Mouse (Mus musculus) kidney, embryonic 14.5 days (tissue): ENCODE measurements around the gene Noxo1. TPM values are rescaled to one million over a fixed set of nuclear protein-coding genes. Genes with fewer than 3 reads are reported as not detected.

Experiments used
- ATAC-seq: fragments of 200-750 bp; cut with Nextera tagmentation; 2 replicates; pipeline ENCODE4 v1.8.0; 2017; ENCODE audit warnings: moderate number of reproducible peaks, mild to moderate bottlenecking, moderate TSS enrichment, moderate library complexity; ENCODE audit not compliant: low FRiP score, low TSS enrichment
- H3K27ac ChIP-seq: fragments of 300-500 bp; sonication (generic); 2 replicates; pipeline ENCODE4 v1.5.1; 2014; ENCODE audit warnings: low read depth, mild to moderate bottlenecking, low read length, moderate library complexity, mixed read lengths
- H3K27me3 ChIP-seq: fragments of 300-500 bp; sonication (generic); 2 replicates; pipeline ENCODE4 v1.6.1; 2014; ENCODE audit warnings: mild to moderate bottlenecking, low read length; ENCODE audit not compliant: control insufficient read depth, insufficient read depth
- H3K36me3 ChIP-seq: fragments of 300-500 bp; sonication (generic); 2 replicates; pipeline ENCODE4 v1.6.1; 2014; ENCODE audit warnings: low read length, mixed read lengths; ENCODE audit not compliant: control insufficient read depth, insufficient read depth
- H3K4me1 ChIP-seq: fragments of 300-500 bp; sonication (generic); 2 replicates; pipeline ENCODE4 v1.6.1; 2014; ENCODE audit warnings: low read length, mixed read lengths; ENCODE audit not compliant: control insufficient read depth, insufficient read depth
- H3K4me2 ChIP-seq: fragments of 300-500 bp; sonication (generic); replicated peaks from 2 replicates; pipeline ENCODE4 v1.6.1; 2014; ENCODE audit warnings: low read depth, mild to moderate bottlenecking, low read length
- H3K4me3 ChIP-seq: fragments of 300-500 bp; sonication (generic); 2 replicates; pipeline ENCODE4 v1.5.1; 2014; ENCODE audit warnings: mild to moderate bottlenecking, low read length
- H3K9ac ChIP-seq: fragments of 300-500 bp; sonication (generic); 2 replicates; pipeline ENCODE4 v1.6.1; 2014; ENCODE audit warnings: low read depth, mild to moderate bottlenecking, low read length, moderate library complexity
- H3K9me3 ChIP-seq: fragments of 300-500 bp; sonication (generic); 2 replicates; pipeline ENCODE4 v1.6.1; 2016; ENCODE audit warnings: low read length; ENCODE audit not compliant: control insufficient read depth
- WGBS: fragments of 180-500 bp; shearing (Covaris S2); extraction: QIAGEN DNeasy Blood & Tissue Kit; methylation state at CpG from one replicate; pipeline ENCODE4 v1.1.7; 2014; 5-methylcytosine and 5-hydroxymethylcytosine counted together
- polyA plus RNA-seq: library from polyadenylated mRNA; unstranded; fragments of >200 nt; fragmentation: Nextera tagmentation; extraction: Ambion mirVana; gene quantifications from 2 replicates; pipeline ENCODE4 v1.2.1, GENCODE M21; 2014

The Noxo1 gene
- polyA plus RNA-seq, 1 experiment from 2014 or later, result 3.5 TPM

GRCm38 (mm10) chr17:24671346-24671745 lies 24.7 kb upstream of the Noxo1 start:
- peaks cover 26% of the 10 kb centered on the region for H3K4me1 ChIP-seq
- WGBS, result 69% methylated on average over 5 of the region's 5 CpGs
- H3K4me3 ChIP-seq, result no peak overlapping the region
- no peak for ATAC-seq
- H3K36me3 ChIP-seq, result no peaks in the 10 kb centered on the region; the same call in 1 of the 2 replicates
- no peak overlapping the region for H3K27ac ChIP-seq
- peak overlapping the region; percentile 97; the same call in 1 of the 2 replicates for H3K9ac ChIP-seq
- H3K27me3 ChIP-seq, result no peaks in the 10 kb centered on the region
- peak overlapping the region; percentile 87 for H3K4me2 ChIP-seq
- no peaks in the 10 kb centered on the region for H3K9me3 ChIP-seq

GRCm38 (mm10) chr17:24672141-24672540 lies 23.9 kb upstream of the Noxo1 start:
- no peaks in the 10 kb centered on the region for H3K27me3 ChIP-seq
- WGBS, result 18% methylated on average over 5 of the region's 5 CpGs
- no peak overlapping the region for H3K4me3 ChIP-seq
- no peak for ATAC-seq
- H3K4me2 ChIP-seq, result no peak overlapping the region; the same call in 1 of the 2 replicates
- H3K27ac ChIP-seq, result no peak overlapping the region
- no peaks in the 10 kb centered on the region for H3K9me3 ChIP-seq
- H3K9ac ChIP-seq, result 0 out of 2 replicates have a peak overlapping the region, but pooled peaks have one; percentile 32
- H3K36me3 ChIP-seq, result peaks cover 7% of the 10 kb centered on the region
- peaks cover 26% of the 10 kb centered on the region for H3K4me1 ChIP-seq

- no peak overlapping the region for H3K4me2 ChIP-seq
- H3K4me3 ChIP-seq, result no peak overlapping the region
- WGBS, result 84% methylated on average over 7 of the region's 7 CpGs
- peaks cover 28% of the 10 kb centered on the region for H3K36me3 ChIP-seq
- no peaks in the 10 kb centered on the region for H3K9me3 ChIP-seq
- ATAC-seq, result no peak
- no peak overlapping the region for H3K27ac ChIP-seq
- H3K9ac ChIP-seq, result no peak overlapping the region
- peaks cover 22% of the 10 kb centered on the region for H3K4me1 ChIP-seq
- no peaks in the 10 kb centered on the region for H3K27me3 ChIP-seq
Measured at GRCm38 (mm10) chr17:24674277-24674676, 21.8 kb upstream of the Noxo1 start.

GRCm38 (mm10) chr17:24676187-24676586 lies 19.8 kb upstream of the Noxo1 start:
- ATAC-seq, result no peak
- 68% methylated on average over 2 of the region's 2 CpGs for WGBS

GRCm38 (mm10) chr17:24676877-24677276 lies 19.2 kb upstream of the Noxo1 start:
- ATAC-seq, result no peak
- Histone ChIP-seq H3K4me3 (no peak overlapping the region), H3K27me3 (no peaks in the 10 kb centered on the region), H3K9me3 (no peaks in the 10 kb centered on the region), H3K36me3 (peaks cover 54% of the 10 kb centered on the region), H3K4me2 (no peak overlapping the region), H3K4me1 (peaks cover 5% of the 10 kb centered on the region), H3K9ac (no peak overlapping the region), H3K27ac (no peak overlapping the region)
- 95% methylated on average over 5 of the region's 5 CpGs for WGBS

More at GRCm38 (mm10) chr17:24676187-24676586, 19.8 kb upstream of the Noxo1 start:
- Histone ChIP-seq H3K4me2 (no peak overlapping the region), H3K4me1 (peaks cover 12% of the 10 kb centered on the region), H3K9me3 (no peaks in the 10 kb centered on the region), H3K27ac (no peak overlapping the region), H3K27me3 (no peaks in the 10 kb centered on the region), H3K9ac (no peak overlapping the region), H3K36me3 (peaks cover 47% of the 10 kb centered on the region), H3K4me3 (no peak overlapping the region)

- H3K36me3 ChIP-seq, result peaks cover 58% of the 10 kb centered on the region
- WGBS, result 85% methylated on average over 24 of the region's 24 CpGs
- H3K4me3 ChIP-seq, result no peak overlapping the region
- no peak overlapping the region for H3K9ac ChIP-seq
- H3K4me1 ChIP-seq, result no peaks in the 10 kb centered on the region
- no peaks in the 10 kb centered on the region for H3K9me3 ChIP-seq
- H3K27me3 ChIP-seq, result no peaks in the 10 kb centered on the region
- no peak overlapping the region for H3K27ac ChIP-seq
- H3K4me2 ChIP-seq, result no peak overlapping the region
- ATAC-seq, result peak; percentile 46; the same call in 1 of the 2 replicates
Measured at GRCm38 (mm10) chr17:24677500-24678080, 18.4 kb upstream of the Noxo1 start.

GRCm38 (mm10) chr17:24686514-24686913 lies 9.5 kb upstream of the Noxo1 start:
- Histone ChIP-seq H3K4me2 (0 out of 2 replicates have a peak overlapping the region, but pooled peaks have one; percentile 22), H3K9me3 (no peaks in the 10 kb centered on the region), H3K4me1 (peaks cover 15% of the 10 kb centered on the region; the same call in 1 of the 2 replicates), H3K27me3 (peaks cover 42% of the 10 kb centered on the region), H3K36me3 (peaks cover 8% of the 10 kb centered on the region; the same call in 1 of the 2 replicates), H3K4me3 (peak overlapping the region; percentile 12; the same call in 1 of the 2 replicates), H3K27ac (no peak overlapping the region), H3K9ac (no peak overlapping the region)
- WGBS, result 27% methylated on average over 16 of the region's 16 CpGs
- ATAC-seq, result no peak

- H3K9ac ChIP-seq, result peak overlapping the region; percentile 34
- H3K36me3 ChIP-seq, result peaks cover 1% of the 10 kb centered on the region; the same call in 1 of the 2 replicates
- 0 out of 2 replicates have a peak, but pooled peaks have one; percentile 28 for ATAC-seq
- H3K27ac ChIP-seq, result no peak overlapping the region
- WGBS, result under 1% methylated on average over 24 of the region's 25 CpGs
- peaks cover 15% of the 10 kb centered on the region; the same call in 1 of the 2 replicates for H3K4me1 ChIP-seq
- peaks cover 42% of the 10 kb centered on the region for H3K27me3 ChIP-seq
- no peaks in the 10 kb centered on the region for H3K9me3 ChIP-seq
- H3K4me3 ChIP-seq, result peak overlapping the region; percentile 37
- peak overlapping the region; percentile 57 for H3K4me2 ChIP-seq
Measured at GRCm38 (mm10) chr17:24687146-24687595, 8.9 kb upstream of the Noxo1 start.

GRCm38 (mm10) chr17:24687599-24687998 lies 8.4 kb upstream of the Noxo1 start:
- 18% methylated on average over 23 of the region's 23 CpGs for WGBS
- Histone ChIP-seq H3K36me3 (peaks cover 2% of the 10 kb centered on the region; the same call in 1 of the 2 replicates), H3K27ac (no peak overlapping the region), H3K9me3 (no peaks in the 10 kb centered on the region), H3K4me1 (peaks cover 15% of the 10 kb centered on the region; the same call in 1 of the 2 replicates), H3K4me3 (peak overlapping the region; percentile 37), H3K9ac (peak overlapping the region; percentile 34), H3K27me3 (peaks cover 42% of the 10 kb centered on the region), H3K4me2 (peak overlapping the region; percentile 57)
- no peak for ATAC-seq
